Comparison of ENCODE assay signal across 17 mouse cellular contexts in the genomic region with DNA sequence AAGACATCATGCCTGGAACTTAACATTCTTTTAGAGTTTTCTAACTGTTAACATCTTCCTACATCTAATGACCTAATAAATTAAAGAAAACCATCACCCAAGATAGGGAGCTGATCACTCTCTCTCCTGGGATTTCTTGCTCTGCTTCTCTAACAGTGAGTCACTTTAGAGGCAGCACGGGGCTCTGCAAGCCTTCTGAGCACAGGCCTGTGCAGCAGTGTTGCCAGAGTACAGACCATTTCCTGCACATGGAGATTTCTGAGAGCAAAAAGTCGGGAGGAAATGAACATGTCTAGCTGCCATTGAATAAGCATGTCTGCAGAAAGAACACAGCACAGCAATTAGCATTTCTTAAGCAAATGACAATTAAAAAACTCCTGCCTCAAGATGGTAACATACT.
A peak's percentile ranks its signal among the peaks of the same experiment; 100 is the strongest.
DNase-seq lines count a peak whose midpoint lies in the region; ATAC-seq and TF ChIP-seq lines count a peak whose summit lies in the region.
"Had no signal": no experiment of that assay in that cellular context is flagged by ENCODE, and none has a peak within 500 bp of the region (broad histone marks: within the 10 kb centered on the region; RNA-seq: fewer than 3 reads in every experiment).

No protein-coding gene starts in this region.

- no peak for ATAC-seq in heart, embryonic 12.5 days (ENCODE audit: insufficient number of reproducible peaks, low FRiP score)
- peak; percentile 56 for ATAC-seq in Patski
- no peak for ATAC-seq in intestine, embryonic 16.5 days
- ATAC-seq: CD4-positive, CD25-positive, alpha-beta regulatory T cell, adult 4 months; forebrain, postnatal 0 days; liver, postnatal 0 days had no signal

- peaks cover 26% of the 10 kb centered on the region for H3K27me3 ChIP-seq in heart, embryonic 12.5 days (replicated peaks)
- no peaks in the 10 kb centered on the region for H3K27me3 ChIP-seq in Patski
- H3K27me3 ChIP-seq in intestine, embryonic 16.5 days (replicated peaks; ENCODE audit: control insufficient read depth, insufficient read depth, low read length) = no peaks in the 10 kb centered on the region
- H3K27me3 ChIP-seq: midbrain, embryonic 12.5 days; neural tube, embryonic 12.5 days had no signal

- H3K9ac ChIP-seq in heart, embryonic 12.5 days = no peak overlapping the region
- no peak overlapping the region for H3K9ac ChIP-seq in intestine, embryonic 16.5 days (ENCODE audit: low read depth, low read length)
- H3K9ac ChIP-seq: forebrain, postnatal 0 days; heart, embryonic 15.5 days; liver, postnatal 0 days; midbrain, embryonic 12.5 days; neural tube, embryonic 12.5 days had no signal

- CTCF ChIA-PET in Patski (lab: Charles Lee) = interaction anchor here (1.0 to 2.4 kb wide), 7 partner anchors 11 to 124 kb away, joined by 3 to 7 read pairs (median 5); no protein-coding TSS in a partner anchor

- no peak overlapping the region for H3K4me2 ChIP-seq in heart, embryonic 12.5 days
- no peak overlapping the region for H3K4me2 ChIP-seq in intestine, embryonic 16.5 days (ENCODE audit: low read depth, low read length)
- H3K4me2 ChIP-seq: heart, embryonic 15.5 days; midbrain, embryonic 12.5 days; neural tube, embryonic 12.5 days had no signal

- 0 out of 2 replicates have a peak, but pooled peaks cover 3% of the 10 kb centered on the region for H3K9me3 ChIP-seq in heart, embryonic 12.5 days (replicated peaks)
- no peaks in the 10 kb centered on the region for H3K9me3 ChIP-seq in intestine, embryonic 16.5 days (ENCODE audit: control insufficient read depth, low read length)
- H3K9me3 ChIP-seq: heart, embryonic 15.5 days; midbrain, embryonic 12.5 days; neural tube, embryonic 12.5 days had no signal

- peak overlapping the region; percentile 8; the same call in 1 of the 2 replicates for H3K27ac ChIP-seq in heart, embryonic 12.5 days (ENCODE audit: poor library complexity, severe bottlenecking)
- peak overlapping the region; percentile 25; the same call in 1 of the 2 replicates for H3K27ac ChIP-seq in layer of hippocampus, adult 2 months
- H3K27ac ChIP-seq in olfactory bulb, adult 2 months (ENCODE audit: insufficient read depth, low read depth, low read length) = peak overlapping the region; percentile 26; the same call in 1 of the 2 replicates
- H3K27ac ChIP-seq in intestine, embryonic 16.5 days (ENCODE audit: low read length) = no peak overlapping the region
- H3K27ac ChIP-seq: heart, embryonic 15.5 days; midbrain, embryonic 12.5 days; neural tube, embryonic 12.5 days had no signal

- no peak overlapping the region for H3K4me3 ChIP-seq in heart, embryonic 12.5 days
- H3K4me3 ChIP-seq in layer of hippocampus, adult 2 months = no peak overlapping the region
- no peak overlapping the region for H3K4me3 ChIP-seq in olfactory bulb, adult 2 months (ENCODE audit: insufficient read depth, low read depth, low read length)
- H3K4me3 ChIP-seq in intestine, embryonic 16.5 days (ENCODE audit: low read length) = no peak overlapping the region
- H3K4me3 ChIP-seq: heart, embryonic 15.5 days; midbrain, embryonic 12.5 days; neural tube, embryonic 12.5 days had no signal

- no peak for TF ChIP-seq CTCF in layer of hippocampus, adult 2 months (conservative IDR thresholded peaks at IDR 0.05)
- TF ChIP-seq CTCF in Patski (IDR thresholded peaks at IDR 0.05) = no peak
- TF ChIP-seq CTCF in olfactory bulb, adult 2 months (IDR thresholded peaks at IDR 0.05; ENCODE audit: insufficient read depth, low read depth, low read length) = no peak

- no peak for TF ChIP-seq POLR2A in olfactory bulb, adult 2 months (IDR thresholded peaks at IDR 0.05; ENCODE audit: insufficient read depth, low read depth, low read length)

- H3K36me3 ChIP-seq in heart, embryonic 12.5 days = peaks cover 7% of the 10 kb centered on the region; the same call in 1 of the 2 replicates
- H3K36me3 ChIP-seq in intestine, embryonic 16.5 days (ENCODE audit: control insufficient read depth, insufficient read depth, low read length) = no peaks in the 10 kb centered on the region
- H3K36me3 ChIP-seq: heart, embryonic 15.5 days; midbrain, embryonic 12.5 days; neural tube, embryonic 12.5 days had no signal

- DNase-seq in heart, postnatal 36 days = no peak
- DNase-seq in layer of hippocampus, adult 2 months (ENCODE audit: low spot score in 2 of 2) = no peak
- DNase-seq in layer of hippocampus, adult 9-10 months (ENCODE audit: low spot score) = no peak
- no peak for DNase-seq in Patski (ENCODE audit: low read depth, low spot score)
- DNase-seq: adrenal gland, postnatal 36 days; cerebellum, adult 11 months; forebrain, postnatal 0 days; gastrocnemius, postnatal 10 days; liver, postnatal 0 days; thymus, adult 18-20 months had no signal

- WGBS in heart, embryonic 12.5 days = 50% methylated on average over 2 of the region's 2 CpGs
- WGBS in olfactory bulb, adult 2 months = 17% methylated on average over 2 of the region's 2 CpGs
- WGBS in intestine, embryonic 16.5 days = 43% methylated on average over 2 of the region's 2 CpGs

- POLR2A ChIA-PET in Patski (lab: Charles Lee) = no interaction called here

- in situ Hi-C loops in Patski (cut with MboI; ENCODE audit: low pct_unique_long_range_greater_than_20kb) = loop anchor here (5.0 kb wide), 2 partner anchors 124 to 279 kb away; no protein-coding TSS in a partner anchor

- H3K4me1 ChIP-seq in heart, embryonic 12.5 days (replicated peaks) = 0 out of 2 replicates have a peak, but pooled peaks cover 2% of the 10 kb centered on the region
- peaks cover 7% of the 10 kb centered on the region for H3K4me1 ChIP-seq in olfactory bulb, adult 2 months (ENCODE audit: control insufficient read depth, insufficient read depth, low read length)
- 0 out of 2 replicates have a peak, but pooled peaks cover 4% of the 10 kb centered on the region for H3K4me1 ChIP-seq in intestine, embryonic 16.5 days (ENCODE audit: control insufficient read depth, insufficient read depth, low read length)
- H3K4me1 ChIP-seq: midbrain, embryonic 12.5 days; neural tube, embryonic 12.5 days had no signal

- intact Hi-C loops in heart, postnatal 36 days (cut with DNase I) = loop anchor here (2.0 kb wide), 1 partner anchor 125 kb away; no protein-coding TSS in a partner anchor
